ENCODE assay signal across 8 mouse cellular contexts in genomic region chr3:88532299-88532674, GRCm38 (mm10). TPM values are rescaled to one million over a fixed set of nuclear protein-coding genes. Genes with fewer than 3 reads are reported as not detected.
DNase-seq lines count a peak whose midpoint lies in the region; ATAC-seq lines count a peak whose summit lies in the region.

Gene Mex3a, plus strand, starts transcription at chr3:88532395.

- H3K36me3 ChIP-seq in embryonic facial prominence, embryonic 10.5 days (replicated peaks): peaks cover 32% of the 10 kb centered on the region
- H3K36me3 ChIP-seq in hindbrain, embryonic 12.5 days: peaks cover 19% of the 10 kb centered on the region
- peaks cover 12% of the 10 kb centered on the region for H3K36me3 ChIP-seq in midbrain, embryonic 16.5 days (ENCODE audit: control insufficient read depth, insufficient read depth, low read length)

- WGBS in embryonic facial prominence, embryonic 10.5 days: under 1% methylated on average over 23 of the region's 31 CpGs
- 2% methylated on average over 28 of the region's 31 CpGs for WGBS in hindbrain, embryonic 12.5 days
- under 1% methylated on average over 18 of the region's 31 CpGs for WGBS in midbrain, embryonic 16.5 days

- no peaks in the 10 kb centered on the region for H3K27me3 ChIP-seq in embryonic facial prominence, embryonic 10.5 days (replicated peaks; ENCODE audit: low read depth, poor library complexity, severe bottlenecking)
- no peaks in the 10 kb centered on the region for H3K27me3 ChIP-seq in hindbrain, embryonic 12.5 days
- H3K27me3 ChIP-seq in midbrain, embryonic 16.5 days (ENCODE audit: control insufficient read depth, insufficient read depth, low read depth, low read length): no peaks in the 10 kb centered on the region

- H3K4me2 ChIP-seq in hindbrain, embryonic 12.5 days (replicated peaks): peak within 1 kb of the TSS; percentile 95
- H3K4me2 ChIP-seq in midbrain, embryonic 16.5 days (ENCODE audit: low read length): peak within 1 kb of the TSS; percentile 93

- peaks cover 70% of the 10 kb centered on the region for H3K4me1 ChIP-seq in embryonic facial prominence, embryonic 10.5 days
- H3K4me1 ChIP-seq in hindbrain, embryonic 12.5 days: peaks cover 65% of the 10 kb centered on the region
- peaks cover 64% of the 10 kb centered on the region for H3K4me1 ChIP-seq in midbrain, embryonic 16.5 days (ENCODE audit: control insufficient read depth, insufficient read depth, low read length)

- DNase-seq in left cerebral cortex, postnatal 4 days: peak; percentile 33
- no peak for DNase-seq in left cerebral cortex, postnatal 10 days (ENCODE audit: extremely low spot score in 1 of 2, low spot score in 2 of 2)
- no peak for DNase-seq in embryonic facial prominence, embryonic 10.5 days (ENCODE audit: low spot score)
- no peak for DNase-seq in right cerebral cortex, adult 2 months (ENCODE audit: low spot score in 2 of 2)
- DNase-seq in kidney, adult 9 months: no peak

- intact Hi-C loops in left cerebral cortex, postnatal 4 days (cut with DNase I): no loop called here
- intact Hi-C loops in left cerebral cortex, postnatal 10 days (cut with DNase I): no loop called here

- peak within 1 kb of the TSS; percentile 100 for H3K27ac ChIP-seq in embryonic facial prominence, embryonic 10.5 days (replicated peaks)
- H3K27ac ChIP-seq in hindbrain, embryonic 12.5 days: peak within 1 kb of the TSS; percentile 99
- H3K27ac ChIP-seq in midbrain, embryonic 16.5 days (ENCODE audit: low read length): peak within 1 kb of the TSS; percentile 99

- ATAC-seq in hindbrain, embryonic 12.5 days (ENCODE audit: low FRiP score): no peak
- no peak for ATAC-seq in midbrain, embryonic 16.5 days
- no peak for ATAC-seq in inflammation-experienced regulatory T-cells, adult 6 months

- peak within 1 kb of the TSS; percentile 99 for H3K9ac ChIP-seq in hindbrain, embryonic 12.5 days
- peak within 1 kb of the TSS; percentile 100 for H3K9ac ChIP-seq in midbrain, embryonic 16.5 days (ENCODE audit: low read depth, low read length)

- peak within 1 kb of the TSS; percentile 82 for H3K4me3 ChIP-seq in embryonic facial prominence, embryonic 10.5 days
- H3K4me3 ChIP-seq in hindbrain, embryonic 12.5 days: peak within 1 kb of the TSS; percentile 94
- peak within 1 kb of the TSS; percentile 60 for H3K4me3 ChIP-seq in midbrain, embryonic 16.5 days (ENCODE audit: low read depth, low read length)

- H3K9me3 ChIP-seq in embryonic facial prominence, embryonic 10.5 days: no peaks in the 10 kb centered on the region
- no peaks in the 10 kb centered on the region for H3K9me3 ChIP-seq in hindbrain, embryonic 12.5 days (replicated peaks)
- no peaks in the 10 kb centered on the region for H3K9me3 ChIP-seq in midbrain, embryonic 16.5 days (replicated peaks; ENCODE audit: control insufficient read depth, low read length, poor library complexity, severe bottlenecking)

RNA-seq across cellular contexts. Expression of gene Mex3a, which starts in this region (rescaled TPM):
- total RNA-seq in left cerebral cortex, postnatal 4 days (2021): 10 to 100 TPM; 80.5 to 87.8 TPM
- total RNA-seq in left cerebral cortex, postnatal 10 days (2021): 10 to 100 TPM in 1 of 2 experiments, 1 to 10 TPM in 1; 6.9 to 10.7 TPM
- 33.6 and 37.4 TPM in 2 replicates for polyA plus RNA-seq in embryonic facial prominence, embryonic 10.5 days (2016; fragmentation: Nextera tagmentation; extraction: Ambion mirVana)
- 44.2 and 44.5 TPM in 2 replicates for polyA plus RNA-seq in hindbrain, embryonic 12.5 days (2016; fragmentation: Nextera tagmentation; extraction: Ambion mirVana)
- 28.6 and 33.0 TPM in 2 replicates for polyA plus RNA-seq in midbrain, embryonic 16.5 days (2015; fragmentation: Nextera tagmentation; extraction: Ambion mirVana)
- under 1 TPM; 0.17 to 0.20 (median 0.18) TPM for polyA plus RNA-seq in inflammation-experienced regulatory T-cells, adult 6 months (2017; shearing (Covaris generic))

Comparison
In these comparisons a context has a peak if more than half of its experiments do, and no peak if none do; other contexts are left out.
1. RNA of gene Mex3a (total RNA-seq): 80.5 to 87.8 TPM in left cerebral cortex, postnatal 4 days; 6.9 to 10.7 TPM in left cerebral cortex, postnatal 10 days; every median in the first group is over 4 times any median in the second.
2. RNA of gene Mex3a (polyA plus RNA-seq): 44.2 to 44.5 TPM in hindbrain, embryonic 12.5 days, 33.6 to 37.4 TPM in embryonic facial prominence, embryonic 10.5 days and 28.6 to 33.0 TPM in midbrain, embryonic 16.5 days; 0.17 to 0.20 TPM in inflammation-experienced regulatory T-cells, adult 6 months; every median in the first group is over 10 times any median in the second.
3. Peak in every context shown above with its lines, with median percentiles within 50 percentile points of each other: H3K27ac ChIP-seq and H3K4me3 ChIP-seq.